In genomic region chr2:21269989-21270846, GRCm38 (mm10) we compare ENCODE assay signal across 10 mouse cellular contexts.
DNase-seq lines count a peak whose midpoint lies in the region; ATAC-seq and TF ChIP-seq lines count a peak whose summit lies in the region.
"Had no signal": no experiment of that assay in that cellular context is flagged by ENCODE, and none has a peak within 500 bp of the region (broad histone marks: within the 10 kb centered on the region; RNA-seq: fewer than 3 reads in every experiment).

No protein-coding gene starts in this region.

- no peak for ATAC-seq in forebrain, embryonic 11.5 days (replicated peaks; ENCODE audit: low FRiP score)
- ATAC-seq in kidney, postnatal 0 days (replicated peaks; ENCODE audit: low FRiP score, low read depth) = no peak
- peak; percentile 60 for ATAC-seq in neural tube, embryonic 15.5 days (ENCODE audit: low FRiP score)
- ATAC-seq: intestine, postnatal 0 days had no signal

- no peak for TF ChIP-seq CTCF in kidney, postnatal 0 days (IDR thresholded peaks at IDR 0.05; ENCODE audit: low read depth)

- no peak overlapping the region for H3K4me3 ChIP-seq in forebrain, embryonic 10.5 days
- H3K4me3 ChIP-seq in forebrain, embryonic 11.5 days (ENCODE audit: low read depth, low read length) = no peak overlapping the region
- no peak overlapping the region for H3K4me3 ChIP-seq in kidney, postnatal 0 days (replicated peaks; ENCODE audit: low read depth, low read length)
- no peak overlapping the region for H3K4me3 ChIP-seq in neural tube, embryonic 15.5 days (replicated peaks)
- H3K4me3 ChIP-seq: limb, embryonic 15.5 days had no signal

- no peaks in the 10 kb centered on the region for H3K36me3 ChIP-seq in forebrain, embryonic 10.5 days (replicated peaks)
- H3K36me3 ChIP-seq in forebrain, embryonic 11.5 days (ENCODE audit: control insufficient read depth, insufficient read depth, low read length) = no peaks in the 10 kb centered on the region
- H3K36me3 ChIP-seq in kidney, postnatal 0 days (ENCODE audit: insufficient read depth, low read length) = no peaks in the 10 kb centered on the region
- H3K36me3 ChIP-seq in neural tube, embryonic 15.5 days = no peaks in the 10 kb centered on the region
- H3K36me3 ChIP-seq: limb, embryonic 15.5 days had no signal

- 0 out of 2 replicates have a peak overlapping the region, but pooled peaks have one; percentile 5 for H3K27ac ChIP-seq in forebrain, embryonic 10.5 days
- no peak overlapping the region for H3K27ac ChIP-seq in forebrain, embryonic 11.5 days (ENCODE audit: low read depth, low read length)
- no peak overlapping the region for H3K27ac ChIP-seq in kidney, postnatal 0 days
- H3K27ac ChIP-seq in neural tube, embryonic 15.5 days (replicated peaks) = 0 out of 2 replicates have a peak overlapping the region, but pooled peaks have one; percentile 18
- H3K27ac ChIP-seq: limb, embryonic 15.5 days had no signal

- no peaks in the 10 kb centered on the region for H3K9me3 ChIP-seq in forebrain, embryonic 10.5 days
- H3K9me3 ChIP-seq in forebrain, embryonic 11.5 days (ENCODE audit: control insufficient read depth, low read length) = no peaks in the 10 kb centered on the region
- H3K9me3 ChIP-seq in kidney, postnatal 0 days (replicated peaks; ENCODE audit: low read length) = no peaks in the 10 kb centered on the region
- H3K9me3 ChIP-seq in neural tube, embryonic 15.5 days (replicated peaks) = no peaks in the 10 kb centered on the region
- H3K9me3 ChIP-seq: limb, embryonic 15.5 days had no signal

- peaks cover 27% of the 10 kb centered on the region for H3K4me1 ChIP-seq in forebrain, embryonic 10.5 days
- peaks cover 9% of the 10 kb centered on the region for H3K4me1 ChIP-seq in forebrain, embryonic 11.5 days (replicated peaks; ENCODE audit: control insufficient read depth, insufficient read depth, low read length)
- H3K4me1 ChIP-seq in kidney, postnatal 0 days (replicated peaks; ENCODE audit: insufficient read depth, low read length) = no peaks in the 10 kb centered on the region
- H3K4me1 ChIP-seq in neural tube, embryonic 15.5 days = peaks cover 13% of the 10 kb centered on the region
- H3K4me1 ChIP-seq: limb, embryonic 15.5 days had no signal

- no peak for DNase-seq in forebrain, embryonic 10.5 days (ENCODE audit: extremely low spot score, low spot score)
- no peak for DNase-seq in forebrain, embryonic 11.5 days (ENCODE audit: low spot score)
- DNase-seq in right cerebral cortex, postnatal 10 days (ENCODE audit: low spot score in 2 of 2) = peak; percentile 68 to 78
- no peak for DNase-seq in right cerebral cortex, adult 18-20 months
- peak; percentile 16 for DNase-seq in kidney, postnatal 0 days (ENCODE audit: low spot score)
- DNase-seq in layer of hippocampus, adult 9-10 months (ENCODE audit: low spot score) = no peak
- DNase-seq in spleen, postnatal 10 days (ENCODE audit: low spot score in 2 of 2) = no peak

- no peaks in the 10 kb centered on the region for H3K27me3 ChIP-seq in forebrain, embryonic 10.5 days (ENCODE audit: poor library complexity, severe bottlenecking)
- no peaks in the 10 kb centered on the region for H3K27me3 ChIP-seq in forebrain, embryonic 11.5 days (ENCODE audit: control insufficient read depth, insufficient read depth, low read length)
- no peaks in the 10 kb centered on the region for H3K27me3 ChIP-seq in kidney, postnatal 0 days (ENCODE audit: insufficient read depth, low read length)
- H3K27me3 ChIP-seq in neural tube, embryonic 15.5 days (replicated peaks) = no peaks in the 10 kb centered on the region
- H3K27me3 ChIP-seq: limb, embryonic 15.5 days had no signal

- H3K9ac ChIP-seq in forebrain, embryonic 11.5 days (ENCODE audit: low read length) = no peak overlapping the region
- H3K9ac ChIP-seq in kidney, postnatal 0 days (ENCODE audit: low read depth, low read length) = no peak overlapping the region
- no peak overlapping the region for H3K9ac ChIP-seq in neural tube, embryonic 15.5 days (replicated peaks)
- H3K9ac ChIP-seq: limb, embryonic 15.5 days had no signal

- WGBS in forebrain, embryonic 10.5 days = 84% methylated on average over 12 of the region's 12 CpGs
- WGBS in forebrain, embryonic 11.5 days = 82% methylated on average over 12 of the region's 12 CpGs
- WGBS in kidney, postnatal 0 days = 70% methylated on average over 12 of the region's 12 CpGs
- WGBS in neural tube, embryonic 15.5 days = 68% methylated on average over 12 of the region's 12 CpGs

- no peak overlapping the region for H3K4me2 ChIP-seq in forebrain, embryonic 11.5 days (ENCODE audit: low read depth, low read length, severe bottlenecking)
- no peak overlapping the region for H3K4me2 ChIP-seq in kidney, postnatal 0 days (ENCODE audit: low read length)
- H3K4me2 ChIP-seq in neural tube, embryonic 15.5 days = no peak overlapping the region
- H3K4me2 ChIP-seq: limb, embryonic 15.5 days had no signal

Comparison
In these comparisons a context has a peak if more than half of its experiments do, and no peak if none do; other contexts are left out.
1. DNase-seq: peak in right cerebral cortex, postnatal 10 days (2 of 2) and kidney, postnatal 0 days (single experiment); none in forebrain, embryonic 10.5 days (single experiment), forebrain, embryonic 11.5 days (single experiment), right cerebral cortex, adult 18-20 months (single experiment), layer of hippocampus, adult 9-10 months (single experiment) and spleen, postnatal 10 days (0 of 2).
2. H3K27ac ChIP-seq: peak in forebrain, embryonic 10.5 days (single experiment) and neural tube, embryonic 15.5 days (single experiment); none in forebrain, embryonic 11.5 days (single experiment) and kidney, postnatal 0 days (single experiment).